Mouse (Mus musculus) ES-E14 (cell line): ENCODE data around the gene Zfp568. TPM values are rescaled to one million over a fixed set of nuclear protein-coding genes. Genes with fewer than 3 reads are reported as not detected.
A peak's percentile ranks its signal among the peaks of the same experiment; 100 is the strongest.

Experiments
- DNase-seq: peaks from one replicate; pipeline ENCODE4 v3.0.0-alpha.2; 2013; ENCODE audit warnings: low read depth, low spot score
- H3K27ac ChIP-seq: 2 replicates; pipeline ENCODE4 v1.5.1; 2012; ENCODE audit warnings: low read depth, mild to moderate bottlenecking, low read length, moderate library complexity, mixed read lengths; ENCODE audit not compliant: poor library complexity, insufficient read depth, severe bottlenecking
- H3K36me3 ChIP-seq: 2 replicates; pipeline ENCODE4 v1.6.1; 2012; ENCODE audit warnings: mild to moderate bottlenecking, low read length, moderate library complexity, mixed read lengths; ENCODE audit not compliant: control insufficient read depth, poor library complexity, insufficient read depth, severe bottlenecking
- H3K4me1 ChIP-seq, 2 experiments: fragments of 150-350 bp in 1 of 2; sonication (generic) in 1 of 2; 2 replicates each; pipeline ENCODE4 v1.6.1; 2012; ENCODE audit warnings: low read length in 2 of 2, mild to moderate bottlenecking in 1 of 2, mixed read lengths in 1 of 2; ENCODE audit not compliant: control insufficient read depth in 2 of 2, insufficient read depth in 2 of 2, poor library complexity in 1 of 2
- H3K4me3 ChIP-seq, 2 experiments: fragments of 150-350 bp in 1 of 2; sonication (generic) in 1 of 2; 2 replicates each; pipeline ENCODE4 v1.5.1; 2012; ENCODE audit warnings: low read length in 2 of 2, low read depth in 1 of 2, mild to moderate bottlenecking in 1 of 2, mixed read lengths in 1 of 2; ENCODE audit not compliant: insufficient read depth in 1 of 2, poor library complexity in 1 of 2, severe bottlenecking in 1 of 2
- H3K9ac ChIP-seq: 2 replicates; pipeline ENCODE4 v1.6.1; 2012; ENCODE audit warnings: low read depth, mild to moderate bottlenecking, low read length, mixed read lengths; ENCODE audit not compliant: poor library complexity, insufficient read depth, severe bottlenecking
- H3K9me3 ChIP-seq: fragments of 150-350 bp; sonication (generic); 2 replicates; pipeline ENCODE4 v1.6.1; 2012; ENCODE audit warnings: low read depth, mild to moderate bottlenecking, low read length; ENCODE audit not compliant: control insufficient read depth, insufficient read depth
- CHD2 ChIP-seq: IDR thresholded peaks from 2 replicates; pipeline ENCODE4 v1.6.1; 2014; ENCODE audit warnings: mild to moderate bottlenecking, low read depth, low read length, inconsistent platforms
- HCFC1 ChIP-seq: IDR thresholded peaks from 2 replicates; pipeline ENCODE4 v1.6.1; 2012; ENCODE audit warnings: low read length, inconsistent platforms, borderline replicate concordance; ENCODE audit not compliant: insufficient read depth
- MAFK ChIP-seq: IDR thresholded peaks from 2 replicates; pipeline ENCODE4 v1.6.1; 2014; ENCODE audit warnings: mild to moderate bottlenecking, low read depth, low read length, inconsistent platforms; ENCODE audit not compliant: insufficient read depth
- ZC3H11A ChIP-seq: IDR thresholded peaks from 2 replicates; pipeline ENCODE4 v1.6.1; 2012; ENCODE audit warnings: low read depth, mild to moderate bottlenecking, inconsistent platforms, low read length, borderline replicate concordance
- ZNF384 ChIP-seq: IDR thresholded peaks from 2 replicates; pipeline ENCODE4 v1.6.1; 2012; ENCODE audit warnings: low read depth, low read length, inconsistent platforms
- in situ Hi-C, 2 experiments: fragments of 600-800 bp; cut with MboI; formaldehyde crosslinking; loops; one replicate each; pipeline ENCODE4 v1.15.1; 2025; ENCODE audit warnings: low sequenced_read_pairs in 2 of 2, inconsistent platforms in 1 of 2; ENCODE audit not compliant: unreplicated experiment in 2 of 2
- total RNA-seq: library from RNA; depleted of rRNA; stranded (reverse); fragments of 300-350 nt; gene quantifications from 2 replicates; pipeline ENCODE4 v1.2.3, GENCODE M21; 2012

The Zfp568 gene
- total RNA-seq, 1 experiment = 126 TPM

DNA sequence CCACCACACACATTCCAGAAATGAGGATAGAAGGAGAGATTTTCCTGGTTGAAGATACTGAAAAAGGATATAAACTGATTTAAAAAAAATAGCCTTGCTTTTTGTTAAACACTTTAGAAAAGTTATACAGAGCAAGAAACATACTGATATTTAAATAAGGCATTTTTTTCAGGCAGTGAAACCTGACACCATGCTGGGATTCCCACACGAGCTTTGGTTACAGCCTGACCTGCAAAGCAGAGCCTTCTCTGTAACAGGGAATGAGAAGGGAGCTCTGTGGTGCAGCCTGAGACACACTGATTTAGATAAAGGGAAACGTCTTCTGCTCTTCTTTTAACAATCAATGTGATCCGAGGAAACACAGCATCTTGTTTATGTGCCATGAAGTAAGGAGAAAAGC lies 69.8 kb downstream of the Zfp568 start:
- H3K4me3 ChIP-seq = no peak overlapping the region
- no peaks in the 10 kb centered on the region for H3K9me3 ChIP-seq
- H3K36me3 ChIP-seq = peaks cover 10% of the 10 kb centered on the region
- no peak overlapping the region for H3K9ac ChIP-seq
- H3K27ac ChIP-seq = no peak overlapping the region
- in situ Hi-C loops = no loop called here
- no peak for TF ChIP-seq ZC3H11A
- 0 out of 2 replicates have a peak, but pooled peaks have one; percentile 32 for TF ChIP-seq ZNF384
- no peak for TF ChIP-seq MAFK
- TF ChIP-seq CHD2 = no peak
- no peak for TF ChIP-seq HCFC1
- DNase-seq = no peak
- no peaks in the 10 kb centered on the region for H3K4me1 ChIP-seq

DNA sequence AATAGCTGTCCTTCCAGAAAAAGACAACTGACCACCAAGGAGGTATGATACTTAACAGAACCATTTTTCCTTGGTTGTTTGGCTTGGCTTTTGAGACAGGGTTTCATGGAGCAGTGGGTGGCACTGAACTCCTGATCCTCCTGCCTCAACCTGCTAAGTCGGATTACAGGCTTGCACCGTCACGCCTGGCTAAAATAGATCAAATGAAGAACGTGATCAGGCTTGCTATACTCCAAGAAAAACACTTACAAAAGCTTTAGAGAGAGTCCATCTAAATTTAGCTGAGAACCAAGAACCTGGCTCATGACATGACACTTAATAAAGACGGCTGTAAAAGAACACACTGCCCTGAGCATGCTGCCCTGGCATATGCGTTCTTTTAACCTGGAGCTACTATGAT lies 76.6 kb downstream of the Zfp568 start:
- DNase-seq = no peak
- TF ChIP-seq ZC3H11A (no peak), HCFC1 (no peak), CHD2 (no peak), ZNF384 (no peak), MAFK (no peak)
- Histone ChIP-seq H3K9ac (no peak overlapping the region), H3K36me3 (peaks cover 27% of the 10 kb centered on the region), H3K4me1 (no peaks in the 10 kb centered on the region; a peak in 1 of 4 replicates), H3K27ac (no peak overlapping the region), H3K4me3 (no peak overlapping the region), H3K9me3 (no peaks in the 10 kb centered on the region)
- in situ Hi-C loops = no loop called here

DNA sequence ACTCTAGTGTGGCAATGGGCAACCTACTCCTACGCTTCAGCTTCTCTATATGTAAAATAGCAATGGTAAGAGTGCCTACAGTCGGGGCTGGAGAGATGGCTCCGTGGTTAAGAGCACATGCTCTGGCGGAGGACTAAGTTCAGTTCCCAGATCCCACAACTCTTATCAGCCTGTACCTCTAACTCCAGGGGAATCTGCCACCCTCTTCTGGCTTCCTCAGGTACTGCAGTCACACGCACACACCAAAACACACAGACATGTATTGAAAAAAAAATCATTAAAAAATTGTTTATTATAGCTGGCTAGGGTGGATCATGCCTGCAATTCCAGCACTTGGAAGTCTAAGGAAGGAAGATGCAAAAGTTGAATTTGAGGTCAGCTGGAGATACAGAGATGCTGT lies 78.7 kb downstream of the Zfp568 start:
- Histone ChIP-seq H3K9me3 (no peaks in the 10 kb centered on the region), H3K27ac (no peak overlapping the region), H3K9ac (no peak overlapping the region), H3K4me3 (no peak overlapping the region), H3K36me3 (peaks cover 18% of the 10 kb centered on the region), H3K4me1 (no peaks in the 10 kb centered on the region; a peak in 1 of 4 replicates)
- peak; percentile 60 for DNase-seq
- TF ChIP-seq ZC3H11A = peak; percentile 17; the same call in 1 of the 2 replicates
- TF ChIP-seq MAFK = no peak
- no peak for TF ChIP-seq HCFC1
- no peak for TF ChIP-seq CHD2
- no peak for TF ChIP-seq ZNF384
- in situ Hi-C loops = no loop called here

DNA sequence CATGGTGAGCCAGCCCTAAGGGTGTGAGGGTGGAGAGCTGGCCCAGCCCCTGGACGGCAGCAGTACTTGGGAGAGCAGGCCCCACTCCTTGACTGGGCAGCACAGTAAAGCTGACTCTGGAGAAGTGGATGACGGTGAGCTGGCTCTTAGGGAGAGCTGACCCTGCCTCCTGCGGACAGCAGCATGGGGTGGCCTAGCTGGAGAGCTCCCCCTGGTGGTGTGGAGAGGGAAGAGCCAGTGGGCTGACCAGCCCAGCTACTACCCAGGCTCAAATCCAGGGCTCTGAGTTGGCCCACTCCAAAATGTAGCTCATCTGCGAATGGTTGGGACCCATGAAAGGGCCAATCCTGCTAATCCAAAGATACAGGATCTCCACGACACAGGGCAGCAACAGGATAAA lies 80.9 kb downstream of the Zfp568 start:
- no peak for TF ChIP-seq ZC3H11A
- TF ChIP-seq HCFC1 = no peak
- no peak for TF ChIP-seq MAFK
- TF ChIP-seq ZNF384 = no peak
- no peak for TF ChIP-seq CHD2
- Histone ChIP-seq H3K4me3 (no peak overlapping the region), H3K9me3 (no peaks in the 10 kb centered on the region), H3K36me3 (peaks cover 15% of the 10 kb centered on the region), H3K4me1 (no peaks in the 10 kb centered on the region; a peak in 1 of 4 replicates), H3K9ac (no peak overlapping the region), H3K27ac (no peak overlapping the region)
- no peak for DNase-seq
- in situ Hi-C loops = no loop called here
